Mouse (Mus musculus) urinary bladder, postnatal 25 days (tissue): Measurements from ENCODE around the gene Gm8994.
A peak's percentile ranks its signal among the peaks of the same experiment; 100 is the strongest.
"Not testable (repeated sequence)": the region's sequence is repeated elsewhere in the genome, so short reads cannot be mapped to it uniquely, and the experiment has no call there.

Source experiments
- DNase-seq: peaks from one replicate; pipeline ENCODE4 v3.0.0; 2022; ENCODE audit warnings: low spot score

Gene Gm8994

GRCm38 (mm10) chr6:136327239-136327638 lies at the start of gene Gm8994:
Gm8994 (plus strand) TSS chr6:136327539.
- not testable (repeated sequence) for DNase-seq

DNA sequence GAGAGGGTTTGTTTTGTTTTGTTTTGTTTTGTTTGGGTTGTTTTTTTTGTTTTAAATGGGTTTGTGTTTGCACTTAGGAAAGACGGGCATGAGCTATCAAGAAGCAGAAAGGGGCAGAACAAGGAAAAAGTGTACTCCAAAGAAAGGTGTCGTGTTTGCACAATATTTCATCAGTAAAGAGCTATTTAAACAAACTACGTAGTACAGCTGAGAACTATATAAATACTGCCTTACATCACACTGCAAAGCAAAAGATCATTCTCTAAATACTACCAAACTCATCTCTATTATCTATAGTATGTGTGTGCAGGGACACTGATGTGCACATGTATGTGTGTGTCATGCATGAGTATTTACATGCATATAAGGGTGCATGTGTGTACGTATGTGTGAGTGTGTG lies 49.7 kb upstream of the Gm8994 start:
- DNase-seq, result no peak

DNA sequence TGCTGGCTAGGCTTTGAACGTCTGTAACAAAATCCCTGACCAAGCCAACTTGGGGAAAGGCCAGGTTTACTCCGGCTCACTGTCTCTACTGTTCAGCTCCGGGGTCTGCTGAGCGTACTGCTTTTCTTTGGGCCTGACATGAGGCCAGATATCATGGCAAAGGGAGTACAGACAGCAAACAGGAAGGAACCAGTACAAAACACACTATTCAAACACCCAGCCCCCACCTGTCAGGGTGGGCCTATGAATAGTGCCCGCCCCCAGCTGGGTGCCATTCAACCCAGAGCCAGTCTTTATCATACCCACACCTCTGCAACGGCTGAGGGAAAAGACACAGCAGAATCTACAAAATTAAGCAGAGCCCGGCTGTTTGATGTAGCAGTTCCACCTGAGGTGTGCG lies 42.8 kb upstream of the Gm8994 start:
- DNase-seq, result no peak

- DNase-seq, result no peak
These were observed 41.2 kb upstream of the Gm8994 start for GRCm38 (mm10) chr6:136286180-136286579.

- DNase-seq, result no peak
These were observed 40.8 kb upstream of the Gm8994 start for GRCm38 (mm10) chr6:136286589-136286988.

DNA sequence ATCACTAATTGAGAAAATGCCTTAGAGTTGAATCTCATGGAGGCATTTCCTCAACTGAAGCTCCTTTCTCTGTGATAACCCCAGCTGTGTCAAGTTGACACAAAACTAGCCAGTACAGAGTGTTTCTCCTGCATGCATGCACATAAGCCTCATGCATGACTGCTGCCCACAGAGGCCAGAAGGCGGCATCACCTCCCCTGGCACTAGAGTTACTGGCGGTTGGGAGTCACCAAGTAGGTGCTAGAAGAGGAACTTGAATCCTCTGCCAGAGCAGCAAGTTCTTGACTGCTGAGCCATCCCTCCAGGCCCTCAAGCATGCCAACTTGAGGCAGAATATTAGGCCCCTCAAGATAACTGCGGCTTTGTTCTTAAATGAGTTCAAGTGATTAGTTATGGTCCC lies 35.9 kb upstream of the Gm8994 start:
- no peak for DNase-seq

DNA sequence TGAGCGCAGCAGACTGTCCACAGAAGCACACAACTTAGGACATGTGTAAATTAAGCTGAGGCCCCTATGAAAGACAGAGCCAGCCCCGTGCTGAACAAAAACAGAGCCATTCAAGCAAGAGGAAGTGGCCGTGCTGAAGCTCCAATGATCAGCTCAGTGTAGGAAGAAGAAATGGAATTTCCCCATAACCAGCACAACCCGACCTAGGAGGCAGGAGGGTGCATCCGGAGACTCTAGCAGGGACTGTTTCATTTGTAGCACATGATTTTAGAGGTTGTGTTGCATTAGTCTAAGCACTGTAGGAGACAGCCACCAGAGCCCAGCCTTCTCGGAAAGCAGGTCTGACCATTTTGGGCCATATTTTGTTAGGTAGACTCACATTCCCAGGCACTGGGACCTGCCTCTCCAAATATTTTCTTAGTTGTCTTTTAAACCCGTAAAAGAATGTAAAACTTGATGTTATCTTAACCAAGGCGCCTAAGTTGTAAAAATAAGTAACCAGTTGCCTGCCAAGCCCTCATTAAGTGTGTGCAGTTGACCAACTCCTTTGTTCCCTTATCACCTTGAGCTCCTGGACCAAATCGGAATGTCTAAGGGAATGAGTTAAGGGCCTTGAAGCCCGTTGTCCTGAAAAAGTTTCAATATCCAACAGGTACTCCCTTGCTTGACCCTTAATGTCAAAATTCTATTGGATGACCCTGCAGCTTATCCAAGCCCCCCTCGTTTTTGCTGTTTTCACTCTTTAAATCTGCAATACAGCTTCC lies 35.2 kb upstream of the Gm8994 start:
- no peak for DNase-seq

DNA sequence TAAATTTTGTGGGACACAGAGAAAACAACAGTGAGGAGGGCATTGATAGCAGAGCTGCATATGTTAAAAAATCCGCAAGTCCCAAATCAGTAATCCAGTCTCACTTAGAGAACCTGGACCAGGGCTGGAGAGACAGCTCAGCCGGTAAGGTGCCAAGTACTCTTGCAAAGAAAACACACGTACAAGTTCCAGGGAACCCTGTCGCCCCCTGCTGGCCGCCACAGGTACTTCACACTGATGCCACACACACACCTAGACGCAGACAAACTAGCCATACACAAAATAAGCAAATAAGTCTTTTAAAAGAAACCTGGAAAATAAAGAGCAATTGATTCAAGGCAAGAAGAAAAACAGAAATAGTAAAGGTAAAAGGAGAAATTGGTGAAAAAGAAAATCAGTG lies 33.6 kb upstream of the Gm8994 start:
- DNase-seq, result no peak

DNA sequence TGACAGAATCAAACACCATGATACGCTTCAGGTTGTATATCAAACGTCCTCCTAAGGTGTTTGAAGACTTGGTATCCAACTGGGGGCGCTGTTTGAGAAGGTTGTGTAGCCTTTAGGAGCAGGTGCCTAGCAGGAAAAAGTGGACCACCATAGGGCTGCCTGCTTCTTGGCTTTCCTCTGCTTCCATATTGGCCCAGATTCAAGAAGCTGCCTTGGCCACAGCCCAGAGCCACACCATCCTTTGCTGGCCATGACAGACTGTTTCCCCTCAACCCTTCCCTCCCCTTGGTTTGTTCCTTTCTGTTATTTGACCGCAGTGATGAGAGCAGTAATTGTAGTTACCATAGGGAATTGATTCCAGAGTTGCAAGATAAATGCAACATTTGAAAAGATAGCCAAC lies 31.5 kb upstream of the Gm8994 start:
- DNase-seq, result no peak

GRCm38 (mm10) chr6:136296251-136296650 lies 31.1 kb upstream of the Gm8994 start:
- DNase-seq, result no peak

DNA sequence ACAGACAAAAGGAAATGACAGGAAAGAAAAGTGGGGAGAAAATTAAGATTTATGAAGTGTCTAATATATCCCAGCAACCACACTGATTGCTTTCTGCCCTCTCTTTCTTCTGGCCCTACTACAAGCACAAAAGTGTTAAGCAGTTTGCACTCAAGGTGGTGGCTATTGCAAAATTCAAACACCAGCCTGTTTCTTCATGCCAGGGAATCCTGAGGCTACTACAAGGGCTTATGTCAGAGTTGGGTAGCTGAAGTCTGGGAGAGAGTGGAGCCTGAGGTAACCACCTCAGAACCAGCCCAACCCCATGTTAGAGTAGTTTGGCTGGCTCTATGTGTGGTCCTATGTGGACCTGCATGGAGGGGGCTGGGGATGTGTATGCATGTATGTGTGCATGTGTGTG lies 23.8 kb upstream of the Gm8994 start:
- DNase-seq, result no peak

DNA sequence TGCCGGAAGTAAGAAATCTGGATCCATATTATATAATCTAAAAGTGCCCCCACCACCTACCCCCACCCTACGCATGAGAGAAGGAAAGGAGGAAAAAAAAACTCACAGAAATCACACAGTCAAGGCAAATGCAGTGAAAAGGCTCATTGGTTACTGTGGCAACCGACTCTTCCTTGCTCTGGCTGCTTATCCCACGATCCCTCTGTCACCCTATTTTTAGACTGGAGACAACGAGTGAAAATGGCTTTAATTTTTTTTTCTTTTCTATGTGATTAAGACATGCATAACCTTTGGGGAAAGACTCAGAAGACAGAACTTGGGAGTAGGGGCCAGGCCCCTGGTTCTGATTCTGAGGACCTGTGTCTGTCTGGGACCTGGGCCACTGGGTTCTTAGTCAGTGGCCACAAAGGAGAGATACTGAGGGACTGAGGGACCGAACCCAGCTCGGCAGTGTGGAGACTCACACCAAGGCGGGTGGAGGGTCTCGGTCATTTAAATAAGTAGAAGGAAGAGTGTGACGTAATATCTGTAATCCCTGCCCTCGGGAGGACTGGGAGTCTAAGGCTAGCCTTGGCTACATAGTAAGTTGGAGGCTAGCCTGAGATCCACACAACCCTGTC lies 22.9 kb upstream of the Gm8994 start:
- DNase-seq, result no peak

GRCm38 (mm10) chr6:136309487-136309886 lies 17.9 kb upstream of the Gm8994 start:
- no peak for DNase-seq

GRCm38 (mm10) chr6:136328416-136328815 lies 1.1 kb downstream of the Gm8994 start:
- DNase-seq, result not testable (repeated sequence)

- DNase-seq, result no peak
These were observed 13.3 kb downstream of the Gm8994 start for GRCm38 (mm10) chr6:136340669-136341068.

DNA sequence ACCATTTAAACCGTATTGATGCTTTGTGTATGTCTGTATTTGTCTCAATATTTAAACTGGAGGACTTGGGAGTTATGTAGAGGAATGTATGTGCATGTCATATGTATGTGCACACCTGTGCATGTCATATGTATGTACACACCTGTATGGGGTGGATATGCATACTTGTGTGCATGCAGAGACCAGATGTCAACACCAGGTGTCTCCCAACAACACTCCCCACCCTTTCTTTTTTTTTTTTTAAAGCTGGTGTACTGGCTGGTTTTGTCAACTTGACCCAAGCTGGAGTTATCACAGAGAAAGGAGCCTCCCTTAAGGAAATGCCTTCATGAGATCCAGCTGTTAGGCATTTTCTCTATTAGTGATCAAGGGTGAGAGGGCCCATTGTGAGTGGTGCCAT lies 13.8 kb downstream of the Gm8994 start:
- DNase-seq, result no peak

- DNase-seq, result no peak
These were observed 16.5 kb downstream of the Gm8994 start for GRCm38 (mm10) chr6:136343868-136344267.

DNA sequence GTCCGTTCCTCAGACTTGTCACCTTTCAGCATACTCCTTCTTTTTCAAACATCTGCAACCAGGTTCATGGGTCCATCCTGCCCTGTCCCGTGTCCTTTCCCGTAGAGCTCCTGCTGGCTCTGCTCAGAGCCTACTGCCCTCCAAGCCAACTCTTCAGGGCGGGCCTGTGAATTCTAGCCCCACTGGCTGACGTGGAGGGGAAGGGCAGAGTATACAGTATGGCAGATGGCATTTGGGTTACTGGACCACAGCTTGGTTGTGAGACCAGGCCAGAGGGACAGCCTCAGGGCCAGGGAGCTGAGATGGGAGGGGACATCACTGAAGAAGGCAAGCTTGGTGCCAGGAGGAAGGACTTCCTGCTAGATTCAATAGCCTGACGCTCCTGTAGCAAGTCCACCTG lies 17.7 kb downstream of the Gm8994 start:
- no peak for DNase-seq

DNA sequence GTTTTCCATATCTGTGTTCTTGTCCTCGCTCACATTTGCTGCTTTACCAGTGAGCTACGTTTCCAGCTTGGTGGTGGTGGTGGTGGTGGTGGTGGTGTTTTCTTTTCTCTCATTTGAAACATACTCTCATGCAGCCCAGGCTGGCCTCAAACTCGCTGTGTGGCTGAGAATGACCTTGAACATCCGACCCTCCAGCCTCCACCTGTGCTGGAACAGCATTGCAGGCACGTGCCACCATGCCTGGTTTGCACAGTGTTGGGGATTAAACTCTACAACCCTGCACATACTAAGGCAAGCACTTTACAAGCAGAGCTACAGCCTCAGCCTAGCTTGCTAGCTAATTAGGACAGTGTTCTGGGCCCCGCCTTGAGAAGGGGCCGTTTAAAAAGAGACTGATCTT lies 18.3 kb downstream of the Gm8994 start:
- DNase-seq, result no peak

GRCm38 (mm10) chr6:136347053-136347452 lies 19.7 kb downstream of the Gm8994 start:
- no peak for DNase-seq

- DNase-seq, result no peak
These were observed 20.3 kb downstream of the Gm8994 start for GRCm38 (mm10) chr6:136347631-136348030.

DNA sequence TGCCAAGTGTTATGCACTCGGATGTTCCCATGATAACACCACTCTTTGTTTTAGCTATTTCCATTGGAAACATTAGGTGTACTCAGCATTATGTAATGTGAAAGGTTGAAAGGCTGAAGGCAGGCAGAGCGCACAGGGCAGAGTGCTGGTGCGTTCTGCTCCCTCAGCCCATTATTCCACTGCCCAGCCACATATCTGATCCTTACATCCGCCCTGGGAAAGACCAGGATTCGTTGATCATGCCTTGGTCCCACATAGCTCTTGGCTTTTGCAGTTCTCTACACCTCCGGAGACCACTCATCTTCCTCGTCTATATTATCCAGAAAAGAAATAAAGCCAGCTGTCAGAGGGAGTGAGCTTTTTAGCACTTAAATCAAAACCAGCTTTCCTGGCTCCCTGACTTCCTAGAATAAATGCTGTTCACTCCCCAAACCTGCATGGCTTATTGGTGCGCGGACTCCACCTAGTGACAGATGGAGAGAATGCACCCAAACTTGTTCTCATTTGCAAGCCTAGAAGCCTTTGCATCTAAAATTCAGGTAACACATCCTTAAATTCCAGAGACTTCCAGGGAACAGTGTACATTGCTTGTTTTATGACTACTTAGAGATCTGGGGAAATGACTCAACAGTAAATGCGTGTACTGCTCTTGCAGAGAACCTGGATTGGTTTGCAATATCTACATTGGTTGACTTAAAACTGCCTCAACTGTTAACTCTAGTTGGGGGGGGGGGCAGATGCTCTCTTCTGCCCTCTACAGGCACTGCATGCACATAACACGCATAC lies 26.3 kb downstream of the Gm8994 start:
- DNase-seq, result peak; percentile 63

GRCm38 (mm10) chr6:136358471-136358870 lies 31.1 kb downstream of the Gm8994 start:
- DNase-seq, result no peak
